12 mouse cellular contexts compared by ENCODE assay signal in genomic region chr13:71669956-71670739, GRCm38 (mm10).
A peak's percentile ranks its signal among the peaks of the same experiment; 100 is the strongest.
DNase-seq lines count a peak whose midpoint lies in the region; ATAC-seq and TF ChIP-seq lines count a peak whose summit lies in the region.
"Had no signal": no experiment of that assay in that cellular context is flagged by ENCODE, and none has a peak within 500 bp of the region (broad histone marks: within the 10 kb centered on the region; RNA-seq: fewer than 3 reads in every experiment).

No protein-coding gene starts in this region.

- H3K27me3 ChIP-seq in limb, embryonic 14.5 days (ENCODE audit: control insufficient read depth, insufficient read depth, low read length) = no peaks in the 10 kb centered on the region
- H3K27me3 ChIP-seq in limb, embryonic 10.5 days (ENCODE audit: low read depth, poor library complexity, severe bottlenecking) = peaks cover 28% of the 10 kb centered on the region
- H3K27me3 ChIP-seq: embryonic facial prominence, embryonic 12.5 days; forebrain, embryonic 15.5 days had no signal

- no peaks in the 10 kb centered on the region for H3K36me3 ChIP-seq in limb, embryonic 14.5 days (ENCODE audit: control insufficient read depth, insufficient read depth, low read length)
- no peaks in the 10 kb centered on the region for H3K36me3 ChIP-seq in limb, embryonic 10.5 days
- H3K36me3 ChIP-seq: embryonic facial prominence, embryonic 12.5 days; forebrain, embryonic 15.5 days had no signal

- 78% methylated on average over 6 of the region's 6 CpGs for WGBS in limb, embryonic 14.5 days
- 91% methylated on average over 6 of the region's 6 CpGs for WGBS in limb, embryonic 10.5 days

- no peak for ATAC-seq in limb, embryonic 14.5 days (ENCODE audit: low FRiP score, low read depth)
- no peak for ATAC-seq in megakaryocyte progenitor cell, adult 5-6 weeks (replicated peaks; ENCODE audit: poor library complexity)
- ATAC-seq: forebrain, embryonic 15.5 days had no signal

- H3K4me1 ChIP-seq in limb, embryonic 14.5 days (ENCODE audit: control insufficient read depth, insufficient read depth, low read length) = 0 out of 2 replicates have a peak, but pooled peaks cover 3% of the 10 kb centered on the region
- peaks cover 9% of the 10 kb centered on the region for H3K4me1 ChIP-seq in limb, embryonic 10.5 days
- H3K4me1 ChIP-seq: forebrain, embryonic 15.5 days had no signal

- no peaks in the 10 kb centered on the region for H3K9me3 ChIP-seq in limb, embryonic 14.5 days (ENCODE audit: control insufficient read depth, low read length)
- H3K9me3 ChIP-seq in limb, embryonic 10.5 days (replicated peaks) = no peaks in the 10 kb centered on the region
- H3K9me3 ChIP-seq: embryonic facial prominence, embryonic 12.5 days; forebrain, embryonic 15.5 days had no signal

- DNase-seq in limb, embryonic 14.5 days (ENCODE audit: low spot score) = peak; percentile 55
- DNase-seq in limb, embryonic 10.5 days (ENCODE audit: low spot score) = no peak
- peak; percentile 87 for DNase-seq in fibroblast of lung, adult 2 months (ENCODE audit: low read depth)
- peak; percentile 18 to 43 for DNase-seq in heart, postnatal 36 days
- DNase-seq in skeletal muscle tissue, adult 2 months (ENCODE audit: low read depth, low spot score) = peak; percentile 72
- DNase-seq in Muller cell, postnatal 12 days (ENCODE audit: inconsistent ontology term) = no peak
- DNase-seq: cerebellum, postnatal 36 days; kidney, postnatal 14 days; midbrain, embryonic 14.5 days had no signal

- intact Hi-C loops in heart, postnatal 36 days (cut with DNase I) = no loop called here

- TF ChIP-seq POLR2A in limb, embryonic 14.5 days (IDR thresholded peaks at IDR 0.05; ENCODE audit: borderline replicate concordance, extremely low read depth, insufficient read depth, insufficient read length) = no peak

- H3K9ac ChIP-seq in limb, embryonic 14.5 days (ENCODE audit: low read depth, low read length, severe bottlenecking) = no peak overlapping the region
- H3K9ac ChIP-seq: embryonic facial prominence, embryonic 12.5 days; forebrain, embryonic 15.5 days had no signal

- no peak overlapping the region for H3K4me3 ChIP-seq in limb, embryonic 14.5 days (replicated peaks; ENCODE audit: low read length)
- no peak overlapping the region for H3K4me3 ChIP-seq in limb, embryonic 10.5 days
- H3K4me3 ChIP-seq: embryonic facial prominence, embryonic 12.5 days; forebrain, embryonic 15.5 days had no signal

- H3K27ac ChIP-seq in limb, embryonic 14.5 days (replicated peaks; ENCODE audit: low read depth, low read length) = no peak overlapping the region
- H3K27ac ChIP-seq in limb, embryonic 10.5 days = no peak overlapping the region
- H3K27ac ChIP-seq: embryonic facial prominence, embryonic 12.5 days; forebrain, embryonic 15.5 days had no signal

- no peak overlapping the region for H3K4me2 ChIP-seq in limb, embryonic 14.5 days (replicated peaks; ENCODE audit: low read depth, low read length, severe bottlenecking)
- H3K4me2 ChIP-seq: embryonic facial prominence, embryonic 12.5 days; forebrain, embryonic 15.5 days had no signal

Comparison
In these comparisons a context has a peak if more than half of its experiments do, and no peak if none do; other contexts are left out.
1. DNase-seq: peak in limb, embryonic 14.5 days (single experiment), fibroblast of lung, adult 2 months (single experiment), heart, postnatal 36 days (2 of 2) and skeletal muscle tissue, adult 2 months (single experiment); none in limb, embryonic 10.5 days (single experiment) and Muller cell, postnatal 12 days (single experiment).